Mouse (Mus musculus) heart, embryonic 12.5 days (tissue): Measurements from ENCODE around the gene Rsph1. TPM values are rescaled to one million over a fixed set of nuclear protein-coding genes. Genes with fewer than 3 reads are reported as not detected.
A peak's percentile ranks its signal among the peaks of the same experiment; 100 is the strongest.

Source experiments
- ATAC-seq: fragments of 200-750 bp; cut with Nextera tagmentation; 2 replicates; pipeline ENCODE4 v1.8.0; 2017; ENCODE audit warnings: moderate TSS enrichment, moderate library complexity; ENCODE audit not compliant: insufficient number of reproducible peaks, low FRiP score
- H3K27ac ChIP-seq: fragments of 300-500 bp; sonication (generic); 2 replicates; pipeline ENCODE4 v1.5.1; 2016; ENCODE audit warnings: mild to moderate bottlenecking, moderate library complexity; ENCODE audit not compliant: poor library complexity, severe bottlenecking
- H3K27me3 ChIP-seq: fragments of 300-500 bp; sonication (generic); replicated peaks from 2 replicates; pipeline ENCODE4 v1.6.1; 2016; ENCODE audit warnings: mild to moderate bottlenecking, moderate library complexity
- H3K36me3 ChIP-seq: fragments of 300-500 bp; sonication (generic); 2 replicates; pipeline ENCODE4 v1.6.1; 2016; ENCODE audit warnings: mild to moderate bottlenecking, moderate library complexity
- H3K4me1 ChIP-seq: fragments of 300-500 bp; sonication (generic); replicated peaks from 2 replicates; pipeline ENCODE4 v1.6.1; 2016; ENCODE audit warnings: mild to moderate bottlenecking
- H3K4me2 ChIP-seq: fragments of 300-500 bp; sonication (generic); 2 replicates; pipeline ENCODE4 v1.6.1; 2016; ENCODE audit warnings: mild to moderate bottlenecking, moderate library complexity
- H3K4me3 ChIP-seq: fragments of 300-500 bp; sonication (generic); 2 replicates; pipeline ENCODE4 v1.5.1; 2016; ENCODE audit warnings: mild to moderate bottlenecking
- H3K9ac ChIP-seq: fragments of 300-500 bp; sonication (generic); 2 replicates; pipeline ENCODE4 v1.6.1; 2016; ENCODE audit warnings: mild to moderate bottlenecking, moderate library complexity
- H3K9me3 ChIP-seq: fragments of 300-500 bp; sonication (generic); replicated peaks from 2 replicates; pipeline ENCODE4 v1.6.1; 2016; ENCODE audit warnings: mild to moderate bottlenecking, moderate library complexity
- WGBS: fragments of 180-500 bp; shearing (Covaris S2); methylation state at CpG from one replicate; pipeline ENCODE4 v1.1.7; 2016; 5-methylcytosine and 5-hydroxymethylcytosine counted together
- polyA plus RNA-seq: library from polyadenylated mRNA; unstranded; fragments of >200 nt; fragmentation: Nextera tagmentation; extraction: Ambion mirVana; gene quantifications from 2 replicates; pipeline ENCODE4 v1.2.1, GENCODE M21; 2016

The Rsph1 gene
- polyA plus RNA-seq, 1 experiment from 2014 or later = 1.6 TPM

DNA sequence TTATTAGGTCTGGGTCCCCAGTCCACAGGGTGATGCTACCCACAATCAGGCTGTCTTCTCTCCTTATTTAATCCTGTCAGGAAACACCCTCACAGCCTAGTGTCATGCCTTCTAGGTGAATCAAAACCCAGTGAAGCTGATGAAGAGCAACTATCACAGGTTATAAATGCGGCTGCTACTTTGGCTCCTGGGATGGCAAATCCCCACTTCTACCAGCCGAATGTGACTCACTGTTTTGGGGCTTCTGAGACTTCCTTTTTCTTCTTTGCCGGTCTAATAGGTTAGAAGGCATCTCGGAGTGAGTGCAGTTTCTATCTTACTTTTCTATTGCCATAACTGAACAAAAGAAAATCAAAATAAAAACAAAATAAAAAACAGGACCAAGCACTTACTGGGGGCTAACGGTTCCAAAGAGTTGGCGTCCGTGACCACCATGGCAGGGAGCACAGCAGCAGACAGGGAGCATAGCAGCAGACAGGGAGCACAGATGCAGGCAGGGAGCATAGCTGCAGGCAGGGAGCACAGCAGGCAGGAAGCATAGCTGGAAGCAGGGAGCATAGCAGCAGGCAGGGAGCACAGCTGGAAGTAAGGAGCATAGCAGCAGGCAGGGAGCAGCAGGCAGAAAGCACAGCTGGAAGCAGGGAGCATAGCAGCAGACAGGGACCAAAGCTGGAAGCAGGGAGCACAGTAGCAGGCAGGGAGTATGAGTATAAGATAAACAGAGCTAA, 12.0 kb upstream of the Rsph1 start:
- Histone ChIP-seq H3K27me3 (0 out of 2 replicates have a peak, but pooled peaks cover 3% of the 10 kb centered on the region), H3K4me3 (no peak overlapping the region), H3K4me1 (0 out of 2 replicates have a peak, but pooled peaks cover 3% of the 10 kb centered on the region), H3K9ac (no peak overlapping the region), H3K36me3 (no peaks in the 10 kb centered on the region), H3K27ac (no peak overlapping the region), H3K4me2 (no peak overlapping the region), H3K9me3 (no peaks in the 10 kb centered on the region)
- WGBS = 50% methylated on average over 7 of the region's 7 CpGs
- ATAC-seq = no peak

DNA sequence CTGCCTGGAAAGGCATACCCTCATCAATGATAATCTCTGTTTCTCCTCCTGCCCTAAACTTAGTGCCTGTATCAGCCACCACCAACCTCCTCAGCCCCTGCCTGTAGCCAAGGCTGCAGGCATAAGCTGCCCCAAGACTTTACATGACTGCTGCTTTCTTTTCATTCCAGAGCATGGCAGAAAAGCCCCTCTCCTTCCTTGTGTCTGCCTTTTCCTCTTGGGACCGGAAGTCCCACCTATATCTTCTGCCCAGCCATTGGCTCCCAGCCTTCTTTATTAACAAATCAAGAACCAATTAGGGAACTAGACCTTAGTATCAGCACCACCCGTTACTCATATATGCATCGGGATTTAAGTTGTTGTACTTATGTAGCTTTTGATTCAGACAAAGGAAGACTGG, 10.0 kb upstream of the Rsph1 start:
- no peak overlapping the region for H3K27ac ChIP-seq
- ATAC-seq = no peak
- no peak overlapping the region for H3K4me2 ChIP-seq
- 0 out of 2 replicates have a peak, but pooled peaks cover 3% of the 10 kb centered on the region for H3K4me1 ChIP-seq
- 0 out of 2 replicates have a peak overlapping the region, but pooled peaks have one; percentile 30 for H3K9ac ChIP-seq
- H3K9me3 ChIP-seq = no peaks in the 10 kb centered on the region
- WGBS = 79% methylated on average over 3 of the region's 3 CpGs
- no peak overlapping the region for H3K4me3 ChIP-seq
- 0 out of 2 replicates have a peak, but pooled peaks cover 3% of the 10 kb centered on the region for H3K27me3 ChIP-seq
- H3K36me3 ChIP-seq = no peaks in the 10 kb centered on the region

GRCm38 (mm10) chr17:31286492-31286891, 9.3 kb upstream of the Rsph1 start, which contains the start of gene Slc37a1:
Gene Slc37a1 (plus strand): TSS chr17:31286792.
- Histone ChIP-seq H3K4me2 (no peak within 1 kb of the TSS), H3K9me3 (no peaks in the 10 kb centered on the region), H3K27me3 (0 out of 2 replicates have a peak, but pooled peaks cover 3% of the 10 kb centered on the region), H3K27ac (no peak within 1 kb of the TSS), H3K36me3 (no peaks in the 10 kb centered on the region), H3K4me3 (no peak within 1 kb of the TSS), H3K4me1 (0 out of 2 replicates have a peak, but pooled peaks cover 3% of the 10 kb centered on the region), H3K9ac (0 out of 2 replicates have a peak within 1 kb of the TSS, but pooled peaks have one; percentile 30)
- WGBS = 95% methylated on average over 1 of the region's 1 CpGs
- no peak for ATAC-seq

- Histone ChIP-seq H3K4me2 (no peak overlapping the region), H3K36me3 (no peaks in the 10 kb centered on the region), H3K4me3 (no peak overlapping the region), H3K27me3 (0 out of 2 replicates have a peak, but pooled peaks cover 3% of the 10 kb centered on the region), H3K9ac (no peak overlapping the region), H3K9me3 (no peaks in the 10 kb centered on the region), H3K4me1 (0 out of 2 replicates have a peak, but pooled peaks cover 3% of the 10 kb centered on the region), H3K27ac (no peak overlapping the region)
- WGBS = 80% methylated on average over 2 of the region's 2 CpGs
- no peak for ATAC-seq
Measured at GRCm38 (mm10) chr17:31285867-31286266, 8.7 kb upstream of the Rsph1 start.

- WGBS = 32% methylated on average over 7 of the region's 7 CpGs
- Histone ChIP-seq H3K36me3 (no peaks in the 10 kb centered on the region), H3K9ac (no peak overlapping the region), H3K27me3 (0 out of 2 replicates have a peak, but pooled peaks cover 2% of the 10 kb centered on the region), H3K9me3 (no peaks in the 10 kb centered on the region), H3K4me3 (no peak overlapping the region), H3K4me2 (no peak overlapping the region), H3K4me1 (peaks cover 4% of the 10 kb centered on the region; the same call in 1 of the 2 replicates), H3K27ac (no peak overlapping the region)
- ATAC-seq = no peak
Measured at GRCm38 (mm10) chr17:31282687-31283053, 5.5 kb upstream of the Rsph1 start.

DNA sequence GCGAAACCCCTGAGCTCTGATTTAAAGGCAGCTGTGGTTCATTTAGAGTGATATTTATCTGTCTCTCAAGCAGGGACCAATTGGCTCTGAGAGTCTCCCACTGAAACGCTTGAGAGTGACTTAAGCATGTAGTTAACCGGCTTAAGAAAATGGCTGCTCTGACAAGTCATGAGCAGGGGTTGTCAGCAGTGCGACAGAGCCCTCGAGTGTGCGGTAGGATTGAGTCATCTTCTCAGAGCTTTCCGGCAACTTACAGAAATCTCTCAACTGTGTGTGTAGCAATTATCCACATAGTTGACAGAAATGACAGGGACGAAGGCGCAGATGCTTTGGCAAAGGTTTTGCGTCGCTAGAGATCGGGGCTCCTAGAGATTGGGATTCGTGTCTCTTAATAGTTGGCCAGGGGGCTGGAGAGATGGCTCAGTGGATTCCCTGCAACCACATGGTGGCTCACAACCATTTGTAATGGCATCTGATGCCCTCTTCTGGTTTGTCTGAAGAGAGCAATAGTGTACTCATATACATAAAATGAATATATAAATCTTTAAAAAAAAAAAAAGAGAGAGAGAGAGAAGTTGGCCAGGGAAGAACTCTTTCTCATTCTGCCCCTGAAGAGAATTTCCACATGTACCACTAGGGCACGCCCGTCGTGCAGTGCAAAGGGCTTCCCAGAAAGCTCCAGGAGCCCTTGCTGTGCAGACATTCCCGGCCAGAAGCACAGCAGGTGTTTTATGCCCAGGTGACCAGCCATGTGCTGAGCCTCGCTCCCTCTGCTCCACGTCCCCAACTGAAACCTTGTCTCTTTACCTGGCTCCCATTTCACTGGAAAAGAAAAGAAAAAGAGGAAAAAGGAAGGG, 4.9 kb upstream of the Rsph1 start:
- Histone ChIP-seq H3K4me2 (no peak overlapping the region), H3K9ac (no peak overlapping the region), H3K4me3 (no peak overlapping the region), H3K27ac (no peak overlapping the region), H3K27me3 (no peaks in the 10 kb centered on the region), H3K4me1 (peaks cover 4% of the 10 kb centered on the region; the same call in 1 of the 2 replicates), H3K9me3 (no peaks in the 10 kb centered on the region), H3K36me3 (no peaks in the 10 kb centered on the region)
- ATAC-seq = no peak
- WGBS = 45% methylated on average over 19 of the region's 19 CpGs

DNA sequence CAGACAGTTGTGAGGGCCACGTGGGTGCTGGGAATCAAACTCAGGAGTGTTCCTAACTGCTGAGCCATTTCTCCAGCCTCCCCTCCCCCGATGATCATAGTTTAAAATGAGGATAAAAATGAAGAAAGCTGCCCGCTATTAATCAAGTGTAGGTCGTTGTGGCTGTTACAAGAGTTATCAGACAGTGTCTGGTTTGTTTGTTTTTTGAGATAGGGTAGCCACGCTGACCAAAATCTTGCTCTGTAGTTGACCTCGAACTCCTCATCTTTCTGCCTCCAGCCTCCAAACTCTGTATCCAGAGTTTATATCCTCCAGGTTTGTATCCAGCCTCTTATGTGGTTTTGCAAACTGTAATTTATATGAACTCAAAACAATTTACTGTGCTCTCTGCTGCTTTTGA, 3.1 kb upstream of the Rsph1 start:
- no peak for ATAC-seq
- 51% methylated on average over 6 of the region's 6 CpGs for WGBS
- no peak overlapping the region for H3K4me2 ChIP-seq
- peaks cover 4% of the 10 kb centered on the region; the same call in 1 of the 2 replicates for H3K4me1 ChIP-seq
- H3K27me3 ChIP-seq = no peaks in the 10 kb centered on the region
- no peaks in the 10 kb centered on the region for H3K36me3 ChIP-seq
- no peak overlapping the region for H3K4me3 ChIP-seq
- H3K9ac ChIP-seq = no peak overlapping the region
- H3K9me3 ChIP-seq = no peaks in the 10 kb centered on the region
- no peak overlapping the region for H3K27ac ChIP-seq

GRCm38 (mm10) chr17:31279541-31279940, 2.4 kb upstream of the Rsph1 start:
- H3K27ac ChIP-seq = no peak overlapping the region
- H3K4me3 ChIP-seq = no peak overlapping the region
- ATAC-seq = no peak
- H3K4me1 ChIP-seq = peaks cover 4% of the 10 kb centered on the region; the same call in 1 of the 2 replicates
- no peaks in the 10 kb centered on the region for H3K36me3 ChIP-seq
- no peaks in the 10 kb centered on the region for H3K9me3 ChIP-seq
- 68% methylated on average over 9 of the region's 9 CpGs for WGBS
- H3K27me3 ChIP-seq = no peaks in the 10 kb centered on the region
- H3K4me2 ChIP-seq = no peak overlapping the region
- H3K9ac ChIP-seq = no peak overlapping the region

- no peak for ATAC-seq
- H3K27me3 ChIP-seq = no peaks in the 10 kb centered on the region; the same call in 1 of the 2 replicates
- H3K4me1 ChIP-seq = peaks cover 4% of the 10 kb centered on the region; the same call in 1 of the 2 replicates
- no peaks in the 10 kb centered on the region for H3K36me3 ChIP-seq
- no peak overlapping the region for H3K27ac ChIP-seq
- H3K4me3 ChIP-seq = no peak overlapping the region
- H3K4me2 ChIP-seq = no peak overlapping the region
- 70% methylated on average over 4 of the region's 4 CpGs for WGBS
- H3K9ac ChIP-seq = no peak overlapping the region
- no peaks in the 10 kb centered on the region for H3K9me3 ChIP-seq
Measured at GRCm38 (mm10) chr17:31277931-31278330, 748 bp upstream of the Rsph1 start.

DNA sequence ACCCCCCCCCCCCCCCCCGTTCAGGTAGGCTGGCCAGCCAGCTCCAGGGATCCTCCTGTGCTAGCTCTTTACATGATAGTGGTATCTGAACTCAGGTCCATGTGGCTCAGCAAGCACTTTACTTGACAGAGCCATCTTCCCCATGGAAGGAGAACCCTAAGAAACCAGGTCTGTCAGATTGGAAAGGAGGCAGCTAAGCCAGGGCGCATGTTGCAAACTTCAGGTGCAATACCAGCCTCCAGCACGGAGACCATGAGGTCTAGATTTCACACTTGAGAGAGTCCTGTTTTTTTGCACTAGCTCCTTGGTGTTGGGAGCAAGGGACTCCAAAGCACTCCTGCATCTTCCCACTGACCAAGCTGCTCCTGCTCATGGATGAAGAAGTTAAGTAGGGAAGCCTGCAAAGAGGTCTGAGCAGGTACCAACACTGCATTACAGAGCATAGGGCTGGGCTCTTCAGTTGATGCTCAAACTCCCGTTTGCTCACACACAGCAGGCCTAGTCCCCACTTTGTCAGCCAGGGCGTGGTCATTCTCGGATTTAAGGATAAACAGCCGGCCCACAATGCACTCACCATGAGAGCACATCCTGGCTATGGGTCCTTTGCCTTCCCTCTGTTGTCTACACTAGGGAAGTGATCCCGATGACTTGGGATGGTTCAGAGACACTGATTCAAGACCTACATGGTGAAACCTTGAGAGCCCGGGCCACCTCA, 819 bp downstream of the Rsph1 start:
- Histone ChIP-seq H3K27ac (no peak overlapping the region), H3K9me3 (no peaks in the 10 kb centered on the region), H3K4me1 (peaks cover 5% of the 10 kb centered on the region; the same call in 1 of the 2 replicates), H3K9ac (peak overlapping the region; percentile 3; the same call in 1 of the 2 replicates), H3K27me3 (no peaks in the 10 kb centered on the region; the same call in 1 of the 2 replicates), H3K4me3 (peak overlapping the region; percentile 52), H3K4me2 (peak overlapping the region; percentile 79), H3K36me3 (no peaks in the 10 kb centered on the region)
- 21% methylated on average over 9 of the region's 9 CpGs for WGBS
- peak; percentile 16; the same call in 1 of the 2 replicates for ATAC-seq
